Mouse (Mus musculus): ENCODE data around the gene Cdc45.

The Cdc45 gene

GRCm38 (mm10) chr16:18788627-18789406 is 23.0 kb downstream of the Cdc45 start:
- no peak for DNase-seq (ENCODE audit: low spot score)

DNA sequence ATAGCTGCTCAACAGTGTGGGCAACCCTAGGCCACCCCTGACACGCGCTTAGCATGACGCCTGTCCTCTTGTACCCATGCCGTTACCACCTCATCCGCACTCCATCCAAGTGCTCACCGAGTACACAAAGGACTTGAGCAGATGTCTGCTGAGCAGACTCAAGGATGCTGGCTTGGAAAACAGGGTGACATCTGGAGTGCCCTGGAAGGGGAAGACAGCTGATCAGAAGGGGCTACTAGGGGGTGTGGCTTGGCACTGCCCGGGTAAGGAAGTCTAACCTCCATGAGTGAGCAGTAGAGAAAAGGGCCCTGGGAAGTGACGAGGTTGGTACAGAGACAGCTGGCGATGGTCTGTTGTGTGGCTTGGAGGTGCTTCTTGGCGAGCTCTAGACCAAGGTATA is 25.1 kb downstream of the Cdc45 start:
- DNase-seq (ENCODE audit: low spot score): no peak

- DNase-seq (ENCODE audit: low spot score): no peak
Observed at GRCm38 (mm10) chr16:18785485-18785884, 26.3 kb downstream of the Cdc45 start.

DNA sequence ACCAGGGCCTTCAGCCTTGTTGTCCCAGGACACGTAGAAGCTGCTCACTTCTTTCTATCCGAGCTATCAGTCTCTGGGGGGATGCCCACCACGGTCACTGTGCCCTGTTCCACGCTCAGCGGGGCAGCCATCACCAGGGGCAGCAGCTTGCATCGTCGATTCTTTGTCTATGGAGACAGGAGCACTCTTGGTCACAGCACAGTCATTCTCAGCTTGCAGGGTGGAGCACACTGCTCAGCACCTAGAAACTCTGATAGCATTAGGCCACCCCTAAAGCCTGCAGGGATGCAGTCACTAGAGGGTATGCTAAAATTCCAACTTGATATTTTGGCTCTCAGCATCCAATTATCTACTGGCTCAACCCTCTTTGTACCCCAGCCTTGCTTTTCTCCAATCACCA is 26.8 kb downstream of the Cdc45 start:
- DNase-seq (ENCODE audit: low spot score): no peak

- no peak for DNase-seq (ENCODE audit: low spot score)
Observed at GRCm38 (mm10) chr16:18781810-18782209, 30.0 kb downstream of the Cdc45 start.

GRCm38 (mm10) chr16:18778461-18778860 is 33.3 kb downstream of the Cdc45 start:
- no peak for DNase-seq (ENCODE audit: low spot score)

GRCm38 (mm10) chr16:18777101-18778080 is 34.4 kb downstream of the Cdc45 start:
- peak; percentile 17 for DNase-seq (ENCODE audit: low spot score)

DNA sequence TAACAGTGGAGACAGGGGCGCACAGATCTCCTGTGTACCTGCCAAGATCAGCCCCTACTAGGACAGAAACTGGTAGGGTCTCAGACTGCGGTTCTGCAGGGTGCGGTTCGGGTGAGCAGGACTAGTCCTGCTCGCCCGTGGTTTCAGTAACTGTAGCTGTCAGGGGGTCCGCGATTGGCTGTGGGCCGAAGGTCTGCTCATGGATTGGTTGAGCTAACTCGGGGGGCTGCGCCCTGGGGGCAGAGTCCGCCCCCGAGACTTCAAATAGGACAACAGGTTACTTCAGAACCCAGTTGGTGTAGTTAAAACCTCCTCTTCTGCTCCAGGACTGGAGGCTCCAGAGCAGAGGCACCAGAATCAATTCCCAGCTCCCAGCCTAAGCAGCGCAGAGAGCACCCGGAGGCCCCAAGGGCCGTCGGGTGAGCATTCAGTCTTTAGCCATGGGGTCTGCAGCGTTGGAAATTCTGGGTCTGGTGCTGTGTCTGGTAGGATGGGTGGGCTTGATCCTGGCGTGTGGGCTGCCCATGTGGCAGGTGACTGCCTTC is 35.2 kb downstream of the Cdc45 start, which contains the start of gene Cldn5:
Gene Cldn5 (plus strand): TSS at position 292 of the 545 bp plus-strand sequence.
- DNase-seq (ENCODE audit: low spot score): peak; percentile 19

- DNase-seq (ENCODE audit: low spot score): no peak
Observed at GRCm38 (mm10) chr16:18775621-18776555, 35.9 kb downstream of the Cdc45 start.

GRCm38 (mm10) chr16:18773936-18774335 is 37.9 kb downstream of the Cdc45 start:
- no peak for DNase-seq (ENCODE audit: low spot score)

- no peak for DNase-seq (ENCODE audit: low spot score)
Observed at GRCm38 (mm10) chr16:18769501-18769900, 42.3 kb downstream of the Cdc45 start.

DNA sequence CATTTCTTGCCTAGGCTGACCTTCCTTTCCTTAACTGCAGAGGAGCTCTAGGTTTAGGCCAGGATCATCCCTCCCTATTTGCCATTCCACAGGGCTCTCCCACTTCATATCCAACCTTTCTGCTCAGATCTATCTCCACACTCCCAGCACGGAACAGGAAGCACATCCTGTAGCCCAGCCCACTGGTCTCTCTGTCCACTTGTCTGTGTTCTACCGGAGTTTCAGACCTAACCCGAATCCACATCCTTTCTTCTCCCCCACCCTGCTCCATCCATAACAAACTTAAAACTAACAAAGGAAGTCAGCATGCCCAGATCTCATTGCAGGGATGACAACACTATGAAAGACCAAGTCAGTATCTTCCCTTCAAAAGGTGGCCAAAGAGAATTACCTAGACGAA is 45.4 kb downstream of the Cdc45 start:
- no peak for DNase-seq (ENCODE audit: low spot score)

DNA sequence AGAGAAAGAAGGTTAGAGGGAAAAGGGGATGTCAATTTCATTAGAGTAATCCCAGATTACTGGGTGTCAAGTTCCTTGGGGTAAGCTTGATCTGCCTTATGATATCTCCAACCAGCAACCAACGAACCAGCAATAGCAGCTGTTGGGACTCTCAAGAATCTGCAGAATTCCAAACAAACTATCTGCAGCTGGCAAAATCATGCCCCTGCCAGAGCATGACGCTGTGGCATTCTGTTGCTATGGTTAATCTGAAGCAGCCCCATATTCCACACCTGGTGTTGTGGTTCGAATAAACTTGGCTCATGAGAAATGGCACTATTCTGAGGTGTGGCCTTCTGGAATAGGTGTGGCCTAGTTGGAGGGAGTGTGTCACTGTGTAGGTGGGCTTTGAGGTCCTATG is 48.8 kb downstream of the Cdc45 start:
- no peak for DNase-seq (ENCODE audit: low spot score)

DNA sequence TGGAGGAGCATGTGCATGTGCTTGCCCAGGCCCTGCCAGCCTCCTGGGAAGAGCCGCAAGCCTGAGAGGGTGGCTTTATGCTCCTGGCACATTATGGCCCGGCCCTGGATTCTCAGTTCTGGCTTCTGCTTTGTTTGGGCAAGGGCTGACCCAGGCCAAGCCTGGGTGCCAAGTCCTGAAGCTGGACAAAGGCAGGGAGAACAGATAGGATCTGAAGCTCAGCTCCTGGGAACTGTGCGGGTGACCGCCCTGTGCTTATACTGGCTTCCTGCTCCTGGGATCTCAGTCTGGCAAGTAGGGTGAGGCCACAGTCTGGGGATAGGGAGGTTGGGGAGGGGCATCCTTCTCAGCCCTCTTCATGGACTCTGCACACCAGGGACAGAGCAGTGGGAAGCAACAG is 50.1 kb downstream of the Cdc45 start:
- no peak for DNase-seq (ENCODE audit: low spot score)

DNA sequence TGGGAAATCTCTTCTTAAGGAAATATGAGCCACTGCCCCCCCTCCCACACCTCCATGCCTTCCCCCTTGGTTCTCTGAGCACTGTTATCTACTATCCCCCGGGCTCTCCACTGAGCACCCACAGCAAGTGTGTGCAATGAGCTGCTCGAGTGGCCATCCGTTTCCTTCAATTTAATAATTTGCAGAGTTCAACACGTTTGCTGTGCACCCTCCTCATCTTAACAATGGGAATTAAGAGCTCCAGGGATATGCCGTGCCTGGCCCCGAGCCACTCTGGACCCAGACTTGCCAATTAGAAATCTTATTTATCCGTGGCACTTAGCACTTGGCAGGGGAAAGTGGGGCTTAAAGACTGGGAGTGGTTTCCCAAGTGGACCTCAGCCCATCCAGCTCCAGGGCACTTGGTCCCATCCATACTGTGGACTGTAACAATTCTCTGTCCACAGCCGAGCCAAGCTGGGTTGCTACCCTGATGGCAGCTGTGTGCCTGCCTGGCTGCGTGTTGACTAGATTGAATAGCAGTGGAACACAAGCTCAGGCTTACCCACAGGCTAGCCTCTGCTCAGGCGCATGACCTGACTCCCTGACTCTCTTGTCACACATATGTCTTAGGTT is 59.8 kb downstream of the Cdc45 start:
- no peak for DNase-seq (ENCODE audit: low spot score)

DNA sequence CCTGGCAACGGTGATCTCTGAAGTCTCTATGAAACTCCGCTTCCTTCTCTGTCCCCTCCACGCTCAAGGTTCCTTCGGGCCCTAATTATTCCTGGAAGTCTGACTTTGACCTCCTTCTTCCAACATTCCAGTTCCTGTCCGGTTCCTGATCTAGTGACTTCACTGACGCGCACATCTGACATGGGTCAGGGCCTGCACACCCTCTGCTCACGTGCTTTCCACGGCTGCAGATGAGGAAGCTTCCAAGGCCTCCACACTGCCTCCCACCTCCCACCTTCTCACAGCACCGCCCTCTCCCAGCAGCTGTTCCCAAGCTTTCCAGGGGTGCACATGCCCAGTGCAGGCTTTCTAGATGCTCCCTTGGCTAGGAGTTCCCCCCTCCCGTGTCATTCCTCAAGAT is 60.7 kb downstream of the Cdc45 start:
- no peak for DNase-seq (ENCODE audit: low spot score)

DNA sequence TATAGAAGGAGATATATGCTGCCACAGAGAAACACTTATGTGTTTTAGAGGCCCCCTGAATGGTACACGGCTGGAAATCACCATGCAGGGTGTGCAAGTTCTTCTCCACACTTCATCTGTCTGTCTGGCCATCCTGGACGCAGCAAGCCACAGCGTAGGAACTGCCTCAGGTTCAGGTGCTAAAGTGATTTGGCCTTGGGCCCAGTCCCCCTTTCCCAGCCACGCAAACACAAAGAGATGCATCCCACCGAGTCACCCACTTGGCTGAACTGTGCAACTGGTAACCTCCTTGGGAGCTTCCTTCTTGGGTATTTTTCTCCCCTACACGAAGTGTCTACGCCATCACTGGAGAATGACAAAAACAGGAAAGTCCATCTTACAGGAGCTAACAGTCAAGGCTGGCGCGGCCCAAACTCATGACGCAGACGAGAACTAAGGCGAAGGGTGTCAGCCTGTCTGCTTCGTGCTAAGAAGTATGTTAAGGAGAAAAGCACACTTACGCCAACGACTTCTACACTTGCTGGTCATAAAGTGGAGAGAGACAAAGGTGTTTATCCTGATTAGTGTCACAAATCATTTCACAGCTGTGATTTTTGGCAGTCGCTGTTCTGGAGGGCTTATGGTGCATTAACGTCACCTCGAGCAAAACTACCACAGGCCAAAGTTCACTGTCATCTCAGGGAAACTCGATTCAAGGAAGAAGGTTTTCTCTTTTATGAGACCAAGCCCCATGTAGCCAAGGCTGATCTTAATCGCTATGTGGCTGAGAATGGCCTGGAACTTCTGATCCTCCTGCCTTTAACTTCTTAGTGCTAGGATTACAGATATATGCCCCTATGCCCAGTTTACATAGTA is 65.3 kb downstream of the Cdc45 start:
- no peak for DNase-seq (ENCODE audit: low spot score)

GRCm38 (mm10) chr16:18738303-18738702 is 73.5 kb downstream of the Cdc45 start:
- DNase-seq (ENCODE audit: low spot score): no peak

GRCm38 (mm10) chr16:18733100-18733956 is 78.5 kb downstream of the Cdc45 start:
- no peak for DNase-seq (ENCODE audit: low spot score)

Measured in ovary, postnatal 36 days (tissue).